Mouse (Mus musculus) lung, postnatal 36 days (tissue): ENCODE results near the gene Gm5148.

Source experiments
- DNase-seq: peaks from one replicate; pipeline ENCODE4 v3.0.0; 2022; ENCODE audit warnings: mixed read lengths

Gene Gm5148

GRCm38 (mm10) chr3:37687158-37687980, 36.9 kb downstream of the Gm5148 start:
- peak; percentile 94 for DNase-seq

DNA sequence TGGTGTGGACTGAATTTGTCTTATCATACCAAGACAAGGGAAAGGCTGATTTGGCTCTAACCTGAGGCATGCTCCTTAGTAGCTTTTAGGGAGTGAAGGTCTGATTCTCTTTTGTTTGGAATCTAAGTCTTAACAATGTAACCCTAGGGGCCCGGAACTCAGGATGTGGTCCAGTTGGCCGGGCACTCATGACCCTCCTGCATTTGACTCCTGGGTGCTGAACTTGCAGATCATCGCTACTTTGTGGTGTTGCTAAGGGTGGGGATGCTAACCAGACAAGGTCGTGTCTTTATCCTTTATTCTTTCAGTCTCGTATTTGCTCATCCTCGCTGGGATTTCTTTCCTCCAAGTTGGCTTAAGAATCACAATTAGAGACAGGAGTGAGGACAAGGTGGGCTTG, 37.5 kb downstream of the Gm5148 start:
- peak; percentile 19 for DNase-seq

GRCm38 (mm10) chr3:37686219-37686618, 38.1 kb downstream of the Gm5148 start:
- peak; percentile 24 for DNase-seq

GRCm38 (mm10) chr3:37676291-37676690, 48.0 kb downstream of the Gm5148 start:
- no peak for DNase-seq

DNA sequence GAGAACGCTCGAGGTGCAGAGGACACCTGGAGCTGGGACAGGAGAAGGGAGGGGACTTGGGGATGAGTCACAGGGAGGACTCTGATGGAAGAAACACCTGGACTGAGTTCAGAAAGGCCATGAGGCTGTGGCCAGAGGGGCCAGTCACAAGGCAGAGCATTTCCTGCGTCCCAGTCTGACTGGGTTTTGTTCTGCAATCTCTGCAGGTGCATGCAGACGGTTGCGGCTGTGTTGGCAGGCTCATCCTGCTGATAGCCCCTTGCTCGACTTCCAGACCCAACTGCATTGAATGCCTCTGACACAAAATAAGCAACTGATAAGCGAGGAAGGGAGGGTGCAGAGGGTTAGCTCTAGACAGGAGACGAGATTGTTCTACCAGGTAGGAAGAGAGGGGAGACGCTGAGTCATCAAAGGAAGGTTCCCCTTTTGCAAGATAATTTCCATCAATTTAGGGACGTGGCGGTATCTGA, 49.2 kb downstream of the Gm5148 start:
- no peak for DNase-seq

- DNase-seq = no peak
These were observed 50.6 kb downstream of the Gm5148 start for GRCm38 (mm10) chr3:37673513-37674261.

DNA sequence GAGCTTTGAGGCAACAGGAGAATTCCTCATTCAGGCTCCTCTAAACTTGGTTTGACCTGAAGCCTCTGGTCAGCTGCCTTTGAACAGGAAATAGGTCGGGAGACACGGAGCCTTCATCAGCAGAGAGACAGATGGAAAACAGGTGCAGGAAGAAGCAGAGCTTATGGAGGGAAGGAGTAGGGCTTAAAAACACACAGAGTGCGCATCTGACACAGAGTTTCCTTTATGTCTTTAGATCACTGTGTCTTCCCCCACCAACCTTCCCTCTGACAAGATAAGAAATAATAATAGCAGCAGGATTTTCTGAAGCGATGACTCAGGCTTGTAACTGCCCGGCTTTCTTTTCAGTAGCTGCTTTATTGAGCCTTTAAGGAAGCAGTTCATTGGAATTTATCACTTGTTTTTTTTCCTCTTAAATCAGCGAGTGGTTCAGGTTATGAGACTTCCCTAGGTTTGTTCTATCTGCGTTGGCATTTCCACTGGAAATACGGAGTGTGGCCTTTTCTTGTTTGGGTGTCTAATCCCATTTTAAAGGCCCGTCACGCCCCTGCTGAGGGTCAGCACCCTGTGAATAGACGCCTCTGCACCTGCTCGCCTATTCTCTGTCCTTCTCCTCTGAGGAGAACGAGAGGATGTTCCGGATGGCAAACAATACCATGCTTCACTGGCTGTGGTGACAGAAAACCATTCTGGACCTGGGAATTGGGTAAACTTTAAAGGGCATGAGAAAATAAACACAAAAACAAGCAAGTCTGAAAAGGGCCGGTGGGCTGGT, 51.8 kb downstream of the Gm5148 start:
- no peak for DNase-seq

DNA sequence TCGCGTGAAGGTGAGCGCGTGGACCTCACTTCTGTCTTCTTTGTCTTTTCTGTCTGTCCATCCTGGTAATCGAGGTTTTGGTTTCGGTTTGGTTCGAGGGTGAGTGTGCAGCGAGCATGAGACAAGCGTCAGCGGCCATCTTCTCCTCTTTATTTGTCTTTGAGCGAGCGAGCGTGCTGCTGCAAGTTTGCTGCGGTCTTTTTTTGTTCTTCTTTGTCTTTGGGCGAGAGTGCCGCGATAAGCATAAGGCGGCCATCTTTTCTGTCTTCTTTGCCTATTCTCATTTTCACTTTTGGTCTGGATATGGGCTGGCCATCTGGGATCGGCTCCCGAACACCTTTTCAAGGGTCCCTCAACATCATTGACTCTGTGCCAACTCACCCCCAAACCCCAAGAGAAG, 55.2 kb downstream of the Gm5148 start:
- no peak for DNase-seq

DNA sequence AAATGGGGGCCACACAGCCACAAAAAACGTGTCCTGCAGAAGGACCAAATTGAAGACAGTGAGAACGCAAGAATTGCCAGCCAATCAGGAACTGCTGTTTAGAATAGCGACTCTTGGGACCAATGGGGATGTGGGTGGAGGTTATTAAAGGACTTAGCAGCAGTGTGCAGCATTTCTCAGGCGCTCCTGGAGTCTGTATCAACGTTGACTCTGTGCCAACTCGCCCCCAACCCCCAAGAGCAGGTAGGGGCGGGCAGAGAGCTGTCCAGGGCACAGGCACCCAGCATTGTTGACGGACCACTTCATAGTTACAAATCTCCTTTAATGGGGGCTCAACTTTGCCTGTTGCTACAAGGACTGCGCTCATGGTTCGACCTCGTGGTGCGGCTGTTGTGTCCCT, 55.6 kb downstream of the Gm5148 start:
- no peak for DNase-seq

DNA sequence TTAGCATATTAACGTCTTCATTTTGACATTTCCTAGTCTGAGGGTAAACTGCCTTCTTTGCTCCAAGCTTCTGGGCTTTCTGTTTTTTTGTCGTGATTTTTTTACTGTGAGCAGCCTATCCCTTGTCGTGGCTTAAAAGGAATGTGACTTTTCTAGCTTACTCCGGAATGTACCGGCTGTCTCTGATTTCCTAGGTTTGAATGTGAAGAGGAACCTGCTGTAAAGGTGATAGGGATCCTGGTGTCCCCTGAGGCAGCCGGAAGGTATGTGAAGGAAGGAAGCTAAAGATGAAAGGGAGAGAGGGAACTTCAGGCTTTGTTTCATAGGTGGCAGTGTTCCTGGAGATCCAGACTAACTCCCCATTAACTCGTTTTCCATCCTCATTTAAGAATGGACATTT, 56.6 kb downstream of the Gm5148 start:
- no peak for DNase-seq

GRCm38 (mm10) chr3:37667119-37667467, 57.2 kb downstream of the Gm5148 start:
- no peak for DNase-seq

DNA sequence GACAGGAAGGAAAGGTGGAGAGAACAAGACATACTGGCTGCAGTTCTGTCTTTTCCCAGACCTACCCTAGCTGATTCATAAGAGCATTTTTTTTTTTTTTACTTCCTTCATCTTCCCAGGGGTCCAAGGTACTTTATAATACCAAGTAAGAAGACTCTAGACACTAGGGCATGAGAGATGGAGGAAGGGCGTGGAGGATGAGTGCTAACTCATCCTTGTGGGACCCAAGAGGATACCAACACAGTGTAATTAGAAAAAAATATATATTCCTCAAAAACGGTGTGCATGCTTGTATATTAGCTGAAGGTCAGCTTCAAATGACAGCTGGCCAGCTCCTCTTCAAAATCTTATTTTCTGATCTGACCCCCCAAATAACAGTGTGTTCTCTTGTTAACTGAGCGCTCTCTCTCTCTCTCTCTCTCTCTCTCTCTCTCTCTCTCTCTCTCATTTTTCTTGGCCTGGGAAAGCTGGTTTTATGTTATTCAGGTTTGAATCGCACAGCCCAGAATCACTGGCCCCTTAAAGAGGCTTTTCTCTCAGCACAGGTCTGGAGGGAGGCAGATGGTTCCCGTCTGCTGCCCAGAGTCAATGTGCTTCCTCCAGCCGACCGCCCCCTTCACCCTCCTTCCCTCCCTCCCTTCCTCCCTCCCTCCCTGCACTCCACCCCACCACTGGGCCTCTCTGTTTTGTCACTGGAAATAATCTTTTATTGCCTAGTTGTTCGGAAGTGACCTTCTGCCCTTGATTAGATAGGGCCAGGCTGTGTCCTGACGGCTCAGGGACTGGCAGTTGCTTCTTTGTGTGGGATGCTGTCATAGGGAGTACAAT, 57.8 kb downstream of the Gm5148 start:
- DNase-seq = no peak
